Mouse (Mus musculus): ENCODE results near the gene Lrba. TPM values are rescaled to one million over a fixed set of nuclear protein-coding genes. Genes with fewer than 3 reads are reported as not detected.

Lrba gene
- polyA plus RNA-seq, 1 experiment from 2014 or later = 8.8 TPM

GRCm38 (mm10) chr3:86343261-86343660 is 118.8 kb downstream of the Lrba start:
- H3K36me3 ChIP-seq (ENCODE audit: control insufficient read depth, insufficient read depth) = peaks cover 3% of the 10 kb centered on the region; the same call in 1 of the 2 replicates
- H3K27ac ChIP-seq (ENCODE audit: low read depth, low read length) = no peak overlapping the region
- no peak for ATAC-seq
- no peak overlapping the region for H3K4me3 ChIP-seq (ENCODE audit: low read depth, low read length)
- H3K27me3 ChIP-seq (replicated peaks; ENCODE audit: control insufficient read depth, insufficient read depth, low read length) = no peaks in the 10 kb centered on the region
- H3K4me1 ChIP-seq (replicated peaks; ENCODE audit: control insufficient read depth, insufficient read depth, low read length) = no peaks in the 10 kb centered on the region
- TF ChIP-seq CTCF (IDR thresholded peaks at IDR 0.05; ENCODE audit: low read depth) = no peak
- H3K9ac ChIP-seq (ENCODE audit: low read depth, low read length) = no peak overlapping the region
- H3K4me2 ChIP-seq (replicated peaks; ENCODE audit: low read depth) = no peak overlapping the region
- H3K9me3 ChIP-seq (ENCODE audit: control insufficient read depth) = no peaks in the 10 kb centered on the region
- WGBS = 62% methylated on average over 5 of the region's 5 CpGs

GRCm38 (mm10) chr3:86362486-86362885 is 138.0 kb downstream of the Lrba start:
- no peak overlapping the region for H3K4me2 ChIP-seq (replicated peaks; ENCODE audit: low read depth)
- 40% methylated on average over 5 of the region's 5 CpGs for WGBS
- no peaks in the 10 kb centered on the region for H3K4me1 ChIP-seq (replicated peaks; ENCODE audit: control insufficient read depth, insufficient read depth, low read length)
- no peak overlapping the region for H3K9ac ChIP-seq (ENCODE audit: low read depth, low read length)
- H3K4me3 ChIP-seq (ENCODE audit: low read depth, low read length) = no peak overlapping the region
- no peak for TF ChIP-seq CTCF (IDR thresholded peaks at IDR 0.05; ENCODE audit: low read depth)
- no peak overlapping the region for H3K27ac ChIP-seq (ENCODE audit: low read depth, low read length)
- H3K27me3 ChIP-seq (replicated peaks; ENCODE audit: control insufficient read depth, insufficient read depth, low read length) = no peaks in the 10 kb centered on the region
- no peaks in the 10 kb centered on the region for H3K36me3 ChIP-seq (ENCODE audit: control insufficient read depth, insufficient read depth)
- ATAC-seq = no peak
- no peaks in the 10 kb centered on the region for H3K9me3 ChIP-seq (ENCODE audit: control insufficient read depth)

- Histone ChIP-seq H3K9ac (ENCODE audit: low read depth, low read length) (no peak overlapping the region), H3K4me1 (replicated peaks; ENCODE audit: control insufficient read depth, insufficient read depth, low read length) (no peaks in the 10 kb centered on the region), H3K4me2 (replicated peaks; ENCODE audit: low read depth) (no peak overlapping the region), H3K36me3 (ENCODE audit: control insufficient read depth, insufficient read depth) (no peaks in the 10 kb centered on the region), H3K4me3 (ENCODE audit: low read depth, low read length) (no peak overlapping the region), H3K9me3 (ENCODE audit: control insufficient read depth) (no peaks in the 10 kb centered on the region), H3K27ac (ENCODE audit: low read depth, low read length) (no peak overlapping the region), H3K27me3 (replicated peaks; ENCODE audit: control insufficient read depth, insufficient read depth, low read length) (no peaks in the 10 kb centered on the region)
- 68% methylated on average over 2 of the region's 2 CpGs for WGBS
- no peak for TF ChIP-seq CTCF (IDR thresholded peaks at IDR 0.05; ENCODE audit: low read depth)
- ATAC-seq = no peak
Observed at GRCm38 (mm10) chr3:86371466-86371865, 147.0 kb downstream of the Lrba start.

GRCm38 (mm10) chr3:86375276-86375675 is 150.8 kb downstream of the Lrba start:
- H3K27ac ChIP-seq (ENCODE audit: low read depth, low read length) = no peak overlapping the region
- ATAC-seq = no peak
- no peak for TF ChIP-seq CTCF (IDR thresholded peaks at IDR 0.05; ENCODE audit: low read depth)
- no peak overlapping the region for H3K9ac ChIP-seq (ENCODE audit: low read depth, low read length)
- no peaks in the 10 kb centered on the region for H3K36me3 ChIP-seq (ENCODE audit: control insufficient read depth, insufficient read depth)
- 91% methylated on average over 2 of the region's 2 CpGs for WGBS
- no peaks in the 10 kb centered on the region for H3K4me1 ChIP-seq (replicated peaks; ENCODE audit: control insufficient read depth, insufficient read depth, low read length)
- no peaks in the 10 kb centered on the region for H3K9me3 ChIP-seq (ENCODE audit: control insufficient read depth)
- no peak overlapping the region for H3K4me3 ChIP-seq (ENCODE audit: low read depth, low read length)
- H3K4me2 ChIP-seq (replicated peaks; ENCODE audit: low read depth) = no peak overlapping the region
- H3K27me3 ChIP-seq (replicated peaks; ENCODE audit: control insufficient read depth, insufficient read depth, low read length) = no peaks in the 10 kb centered on the region

- Histone ChIP-seq H3K36me3 (ENCODE audit: control insufficient read depth, insufficient read depth) (no peaks in the 10 kb centered on the region), H3K27me3 (replicated peaks; ENCODE audit: control insufficient read depth, insufficient read depth, low read length) (no peaks in the 10 kb centered on the region), H3K4me1 (replicated peaks; ENCODE audit: control insufficient read depth, insufficient read depth, low read length) (no peaks in the 10 kb centered on the region), H3K27ac (ENCODE audit: low read depth, low read length) (no peak overlapping the region), H3K4me3 (ENCODE audit: low read depth, low read length) (no peak overlapping the region), H3K4me2 (replicated peaks; ENCODE audit: low read depth) (no peak overlapping the region), H3K9ac (ENCODE audit: low read depth, low read length) (no peak overlapping the region), H3K9me3 (ENCODE audit: control insufficient read depth) (no peaks in the 10 kb centered on the region)
- no peak for ATAC-seq
- TF ChIP-seq CTCF (IDR thresholded peaks at IDR 0.05; ENCODE audit: low read depth) = no peak
- 72% methylated on average over 2 of the region's 2 CpGs for WGBS
Observed at GRCm38 (mm10) chr3:86382557-86382956, 158.1 kb downstream of the Lrba start.

GRCm38 (mm10) chr3:86385047-86385446 is 160.6 kb downstream of the Lrba start:
- 80% methylated on average over 1 of the region's 1 CpGs for whole genome bisulfite sequencing
- no peak overlapping the region for H3K4me2 ChIP-seq (replicated peaks; ENCODE audit: low read depth)

GRCm38 (mm10) chr3:86386246-86386645 is 161.8 kb downstream of the Lrba start:
- H3K27ac ChIP-seq (ENCODE audit: low read depth, low read length) = no peak overlapping the region
- no peaks in the 10 kb centered on the region for H3K9me3 ChIP-seq (ENCODE audit: control insufficient read depth)
- no peak for TF ChIP-seq CTCF (IDR thresholded peaks at IDR 0.05; ENCODE audit: low read depth)
- no peaks in the 10 kb centered on the region for H3K27me3 ChIP-seq (replicated peaks; ENCODE audit: control insufficient read depth, insufficient read depth, low read length)
- no peak overlapping the region for H3K4me3 ChIP-seq (ENCODE audit: low read depth, low read length)
- H3K9ac ChIP-seq (ENCODE audit: low read depth, low read length) = no peak overlapping the region
- ATAC-seq = no peak
- no peak overlapping the region for H3K4me2 ChIP-seq (replicated peaks; ENCODE audit: low read depth)
- no peaks in the 10 kb centered on the region for H3K4me1 ChIP-seq (replicated peaks; ENCODE audit: control insufficient read depth, insufficient read depth, low read length)
- 84% methylated on average over 4 of the region's 4 CpGs for WGBS
- H3K36me3 ChIP-seq (ENCODE audit: control insufficient read depth, insufficient read depth) = no peaks in the 10 kb centered on the region

More at GRCm38 (mm10) chr3:86385047-86385446, 160.6 kb downstream of the Lrba start:
- Histone ChIP-seq H3K4me3 (ENCODE audit: low read depth, low read length) (no peak overlapping the region), H3K36me3 (ENCODE audit: control insufficient read depth, insufficient read depth) (no peaks in the 10 kb centered on the region), H3K27ac (ENCODE audit: low read depth, low read length) (no peak overlapping the region), H3K27me3 (replicated peaks; ENCODE audit: control insufficient read depth, insufficient read depth, low read length) (no peaks in the 10 kb centered on the region), H3K9me3 (ENCODE audit: control insufficient read depth) (no peaks in the 10 kb centered on the region), H3K4me1 (replicated peaks; ENCODE audit: control insufficient read depth, insufficient read depth, low read length) (no peaks in the 10 kb centered on the region), H3K9ac (ENCODE audit: low read depth, low read length) (no peak overlapping the region)
- ATAC-seq = no peak
- no peak for TF ChIP-seq CTCF (IDR thresholded peaks at IDR 0.05; ENCODE audit: low read depth)
